Mouse (Mus musculus) spleen, adult 2 months (tissue): ENCODE results near the gene Prkag2.

Experiments
- CTCF ChIP-seq: fragments of 200-500 bp; IDR thresholded peaks from 2 replicates; pipeline ENCODE4 v1.5.1; 2011; ENCODE audit warnings: mild to moderate bottlenecking, inconsistent platforms; ENCODE audit not compliant: insufficient read depth, insufficient read length, insufficient replicate concordance; ENCODE audit errors: extremely low read depth
- POLR2A ChIP-seq: fragments of 200-500 bp; IDR thresholded peaks from 2 replicates; pipeline ENCODE4 v1.6.1; 2011; ENCODE audit warnings: low read depth, low read length, inconsistent platforms

GRCm38 (mm10) chr5:24840975-24841431 lies 259.4 kb downstream of the Prkag2 start:
- TF ChIP-seq CTCF, result no peak
- no peak for TF ChIP-seq POLR2A
